Mouse (Mus musculus) liver, embryonic 12.5 days (tissue): Measurements from ENCODE around the gene Zbed6. TPM values are rescaled to one million over a fixed set of nuclear protein-coding genes. Genes with fewer than 3 reads are reported as not detected.

Source experiments
- ATAC-seq: fragments of 200-750 bp; cut with Nextera tagmentation; 2 replicates; pipeline ENCODE4 v1.8.0; 2017; ENCODE audit warnings: moderate number of reproducible peaks, mild to moderate bottlenecking, moderate library complexity
- H3K27ac ChIP-seq: fragments of 300-500 bp; sonication (generic); 2 replicates; pipeline ENCODE4 v1.5.1; 2016; ENCODE audit warnings: mild to moderate bottlenecking
- H3K27me3 ChIP-seq: fragments of 300-500 bp; sonication (generic); replicated peaks from 2 replicates; pipeline ENCODE4 v1.6.1; 2016; ENCODE audit warnings: mild to moderate bottlenecking, moderate library complexity
- H3K36me3 ChIP-seq: fragments of 300-500 bp; sonication (generic); 2 replicates; pipeline ENCODE4 v1.6.1; 2016; ENCODE audit warnings: mild to moderate bottlenecking, moderate library complexity
- H3K4me1 ChIP-seq: fragments of 300-500 bp; sonication (generic); 2 replicates; pipeline ENCODE4 v1.6.1; 2016
- H3K4me2 ChIP-seq: fragments of 300-500 bp; sonication (generic); 2 replicates; pipeline ENCODE4 v1.6.1; 2016; ENCODE audit warnings: mild to moderate bottlenecking, moderate library complexity
- H3K4me3 ChIP-seq: fragments of 300-500 bp; sonication (generic); 2 replicates; pipeline ENCODE4 v1.5.1; 2016; ENCODE audit warnings: mild to moderate bottlenecking, moderate library complexity
- H3K9ac ChIP-seq: fragments of 300-500 bp; sonication (generic); 2 replicates; pipeline ENCODE4 v1.6.1; 2016; ENCODE audit warnings: mild to moderate bottlenecking, moderate library complexity
- H3K9me3 ChIP-seq: fragments of 300-500 bp; sonication (generic); replicated peaks from 2 replicates; pipeline ENCODE4 v1.6.1; 2016; ENCODE audit warnings: mild to moderate bottlenecking, moderate library complexity
- WGBS: fragments of 180-500 bp; shearing (Covaris S2); methylation state at CpG from one replicate; pipeline ENCODE4 v1.1.7; 2016; ENCODE audit not compliant: insufficient replicate concordance; 5-methylcytosine and 5-hydroxymethylcytosine counted together
- polyA plus RNA-seq: library from polyadenylated mRNA; unstranded; fragments of >200 nt; fragmentation: Nextera tagmentation; extraction: Ambion mirVana; gene quantifications from 2 replicates; pipeline ENCODE4 v1.2.1, GENCODE M21; 2016

Gene Zbed6
- polyA plus RNA-seq, 1 experiment from 2014 or later = not detected

DNA sequence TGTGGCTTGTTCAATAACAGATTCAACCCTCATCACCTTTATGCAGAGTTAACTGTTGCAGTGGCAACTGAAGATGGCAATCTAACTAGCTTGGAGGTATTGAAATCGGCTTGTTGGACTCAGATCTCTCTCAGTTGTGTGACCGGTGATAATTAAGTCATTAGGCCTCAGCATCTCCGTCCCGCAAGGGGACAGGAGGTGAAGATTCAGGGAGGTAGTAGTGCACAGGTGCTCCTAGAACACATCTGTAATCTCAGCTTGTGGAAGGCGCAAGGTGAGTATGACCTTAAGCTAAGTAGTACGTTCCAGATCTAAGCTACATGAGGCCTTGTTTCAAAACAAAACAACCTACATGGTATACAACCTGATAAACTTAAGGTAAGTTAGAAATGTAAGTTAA is 50.1 kb downstream of the Zbed6 start:
- H3K27me3 ChIP-seq = no peaks in the 10 kb centered on the region
- no peak overlapping the region for H3K27ac ChIP-seq
- no peaks in the 10 kb centered on the region for H3K9me3 ChIP-seq
- H3K4me1 ChIP-seq = peaks cover 26% of the 10 kb centered on the region
- no peak for ATAC-seq
- 48% methylated on average over 6 of the region's 6 CpGs for WGBS
- peak overlapping the region; percentile 20; the same call in 1 of the 2 replicates for H3K9ac ChIP-seq
- peaks cover 43% of the 10 kb centered on the region for H3K36me3 ChIP-seq
- H3K4me3 ChIP-seq = peak overlapping the region; percentile 93
- peak overlapping the region; percentile 77 for H3K4me2 ChIP-seq

DNA sequence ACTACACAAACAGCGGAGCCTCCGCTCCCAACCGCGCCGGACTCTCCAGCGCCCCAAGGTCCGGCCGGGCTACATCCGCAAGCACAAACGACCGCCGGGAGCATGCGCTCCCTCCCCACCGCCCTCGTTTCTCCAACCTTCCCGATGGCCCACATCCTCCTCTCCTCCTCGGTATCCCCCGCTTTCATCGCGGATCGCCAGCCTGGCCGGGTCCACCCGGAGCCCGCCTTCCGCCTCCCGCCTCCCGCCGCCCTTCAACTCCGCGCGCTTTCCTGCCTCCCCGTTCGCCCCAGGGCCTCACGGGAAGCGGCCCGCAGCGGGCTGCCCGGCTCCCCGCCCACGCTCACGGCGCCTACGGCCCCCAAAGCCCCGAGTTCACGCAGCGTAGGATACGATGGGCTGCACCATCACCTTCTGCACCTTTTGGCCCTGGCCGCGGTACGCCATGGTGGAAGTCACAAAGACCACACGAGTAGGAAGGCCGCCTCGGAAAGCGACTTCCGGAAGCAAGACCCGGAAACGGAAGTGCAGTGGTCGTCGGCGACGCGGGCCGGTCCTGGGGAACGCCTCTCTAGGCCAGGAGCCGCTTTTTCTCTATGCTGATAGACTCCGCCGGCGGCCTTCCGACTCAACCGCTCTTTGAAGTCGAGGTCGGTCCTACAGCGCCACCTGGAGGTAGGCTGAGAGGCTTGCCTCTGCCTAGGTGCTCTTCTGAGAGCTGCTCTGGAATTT is 50.7 kb downstream of the Zbed6 start, which contains the start of gene Snrpe:
Snrpe (minus strand) TSS at position 521 of the 732 bp plus-strand sequence.
- Histone ChIP-seq H3K36me3 (peaks cover 48% of the 10 kb centered on the region), H3K4me2 (peak within 1 kb of the TSS; percentile 77), H3K4me3 (peak within 1 kb of the TSS; percentile 93), H3K9ac (peak within 1 kb of the TSS; percentile 93), H3K9me3 (no peaks in the 10 kb centered on the region), H3K4me1 (peaks cover 31% of the 10 kb centered on the region), H3K27ac (peak within 1 kb of the TSS; percentile 90), H3K27me3 (no peaks in the 10 kb centered on the region)
- under 1% methylated on average over 73 of the region's 73 CpGs for WGBS
- peak; percentile 97 for ATAC-seq

Other genes with a start within 250 kb of the Zbed6 start
- 3.4 and 3.7 TPM in 2 replicates for gene Sox13, start 236.5 kb downstream of the Zbed6 start, polyA plus RNA-seq
- 511 and 534 TPM in 2 replicates for gene Snrpe, start 50.6 kb downstream of the Zbed6 start, polyA plus RNA-seq
- gene Gm38394, start 433 bp upstream of the Zbed6 start, polyA plus RNA-seq = 2.0 and 2.2 TPM in 2 replicates
- 0.61 TPM in 2 replicates for gene Lax1, start 29.2 kb upstream of the Zbed6 start, polyA plus RNA-seq
- 34.1 and 37.6 TPM in 2 replicates for gene Atp2b4, start 140.2 kb upstream of the Zbed6 start, polyA plus RNA-seq
- 0.10 and 0.11 TPM in 2 replicates for gene Optc, start 247.1 kb upstream of the Zbed6 start, polyA plus RNA-seq